Mouse (Mus musculus): Measurements from ENCODE around the gene Kazn.

Kazn gene

DNA sequence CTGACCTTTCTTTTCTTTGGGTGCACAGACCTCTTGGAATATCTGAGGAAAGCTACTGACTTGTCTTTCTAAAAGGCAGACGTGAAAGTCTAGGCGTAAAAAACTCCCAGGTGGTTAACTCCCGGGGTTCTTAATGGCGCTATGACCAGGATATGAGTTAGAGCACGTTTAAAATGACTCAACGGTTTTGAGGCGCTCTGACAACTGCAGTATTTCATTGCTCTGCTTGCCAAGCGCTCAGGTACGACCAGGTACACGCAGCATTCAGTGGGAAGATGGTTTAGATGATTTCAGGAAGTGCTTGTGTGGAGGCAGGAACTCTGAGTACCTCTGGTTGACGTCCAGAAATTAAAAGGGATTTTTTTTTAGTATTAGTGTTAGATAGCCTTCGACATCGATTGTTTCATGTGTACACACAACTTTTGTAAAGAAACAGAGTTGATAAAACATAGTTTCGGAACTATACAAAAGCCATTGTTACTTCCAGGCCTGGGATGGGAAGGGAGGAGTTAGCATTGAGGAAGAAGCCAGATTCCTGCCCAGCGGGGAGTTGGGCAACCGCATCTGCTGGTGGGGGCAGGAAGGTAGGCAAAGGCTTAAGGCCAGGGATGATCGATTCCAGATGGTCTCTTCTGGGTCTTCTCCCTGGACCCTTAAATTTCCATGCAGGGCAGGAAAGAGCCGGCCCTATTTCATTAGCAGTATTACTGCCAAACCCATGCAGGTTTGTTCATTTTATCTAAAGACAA lies 167.8 kb downstream of the Kazn start:
- no peak for DNase-seq

DNA sequence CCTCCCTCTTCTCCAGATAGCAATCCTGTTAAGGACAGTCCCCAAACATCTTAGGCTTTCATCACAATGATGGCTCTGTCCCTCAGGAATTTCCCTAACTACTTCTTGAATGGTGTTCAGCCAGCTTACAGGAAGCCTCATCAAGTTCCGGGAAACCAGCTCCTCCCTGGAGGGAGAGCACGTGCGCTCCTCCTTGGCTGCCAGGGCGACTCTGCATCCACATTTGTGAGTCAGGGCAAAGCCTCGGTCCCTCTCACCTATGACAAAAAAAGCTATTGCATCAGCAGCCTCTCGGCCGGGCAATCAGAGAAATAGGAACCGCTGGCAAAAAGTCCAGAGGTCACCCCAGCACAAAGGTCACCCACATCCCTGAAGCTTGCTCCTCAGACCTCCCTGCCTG lies 168.4 kb downstream of the Kazn start:
- peak; percentile 66 to 77 for DNase-seq

DNA sequence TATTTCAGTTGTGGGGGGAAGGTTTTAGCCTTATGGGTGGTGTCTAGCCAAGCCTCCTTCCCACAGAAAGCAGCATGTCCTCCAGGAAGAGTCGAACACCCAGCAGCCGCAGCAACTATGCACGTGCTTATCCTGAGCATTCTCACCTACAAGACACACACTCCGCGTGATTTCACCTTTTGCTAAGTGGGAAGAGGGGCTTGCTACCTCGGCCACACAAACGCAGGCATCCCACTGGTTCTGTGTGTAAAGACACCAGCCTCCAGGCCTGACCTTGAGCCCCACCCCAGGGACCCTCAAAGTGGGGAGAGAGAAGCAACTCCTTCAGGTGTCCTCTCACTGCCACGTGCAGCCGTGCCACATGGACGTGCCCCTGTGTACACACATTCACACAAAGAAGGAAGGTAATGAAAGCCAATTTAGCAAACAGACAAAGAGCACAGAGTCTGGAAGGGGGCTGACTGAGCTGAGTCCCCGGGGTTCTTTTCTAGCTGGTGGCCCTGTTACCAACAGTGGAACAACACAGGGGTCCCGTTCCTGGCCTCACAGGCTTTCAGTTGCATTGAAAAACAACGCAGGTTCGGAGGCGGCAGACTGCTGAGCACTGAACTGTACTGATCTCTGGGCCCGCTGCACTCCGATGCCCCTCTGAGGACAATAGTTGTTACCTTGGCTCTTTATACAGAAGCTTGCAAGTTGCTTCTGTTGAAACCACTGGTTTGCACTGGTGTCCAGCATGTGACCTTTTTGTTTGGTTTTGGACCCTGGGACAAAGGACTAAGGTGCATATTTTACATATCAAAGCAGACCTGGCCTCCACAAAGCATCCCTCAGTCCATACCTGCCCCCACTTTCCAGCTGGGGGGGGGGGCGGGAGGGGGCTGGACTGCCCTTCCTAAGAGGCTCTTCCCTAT lies 170.0 kb downstream of the Kazn start:
- no peak for DNase-seq

DNA sequence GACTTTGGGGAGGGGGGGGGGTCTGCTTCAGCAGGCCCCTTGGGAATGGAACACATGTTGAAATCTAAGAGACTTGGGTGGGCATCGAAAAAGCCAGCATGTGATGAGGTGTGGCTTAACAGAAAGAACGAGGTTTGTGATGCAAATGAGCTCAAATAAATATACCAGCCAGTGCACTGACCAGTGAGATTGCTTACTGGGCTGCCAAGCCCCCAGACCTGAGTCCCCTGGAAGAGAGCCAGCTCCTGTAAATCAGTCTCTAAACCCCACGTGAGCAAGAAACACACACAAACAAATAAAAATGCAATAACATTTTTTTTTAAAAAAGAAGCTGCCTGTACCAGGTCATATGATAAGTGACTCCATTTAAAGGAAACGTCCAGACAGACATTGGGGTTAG lies 172.6 kb downstream of the Kazn start:
- DNase-seq = no peak

- no peak for DNase-seq
Observed at GRCm38 (mm10) chr4:142065835-142066234, 173.4 kb downstream of the Kazn start.

- peak; percentile 56 to 66 for DNase-seq
Observed at GRCm38 (mm10) chr4:142065270-142065669, 173.9 kb downstream of the Kazn start.

- no peak for DNase-seq
Observed at GRCm38 (mm10) chr4:142064582-142065228, 174.5 kb downstream of the Kazn start.

GRCm38 (mm10) chr4:142063057-142063534 lies 176.1 kb downstream of the Kazn start:
- DNase-seq = peak; percentile 65 to 78

DNA sequence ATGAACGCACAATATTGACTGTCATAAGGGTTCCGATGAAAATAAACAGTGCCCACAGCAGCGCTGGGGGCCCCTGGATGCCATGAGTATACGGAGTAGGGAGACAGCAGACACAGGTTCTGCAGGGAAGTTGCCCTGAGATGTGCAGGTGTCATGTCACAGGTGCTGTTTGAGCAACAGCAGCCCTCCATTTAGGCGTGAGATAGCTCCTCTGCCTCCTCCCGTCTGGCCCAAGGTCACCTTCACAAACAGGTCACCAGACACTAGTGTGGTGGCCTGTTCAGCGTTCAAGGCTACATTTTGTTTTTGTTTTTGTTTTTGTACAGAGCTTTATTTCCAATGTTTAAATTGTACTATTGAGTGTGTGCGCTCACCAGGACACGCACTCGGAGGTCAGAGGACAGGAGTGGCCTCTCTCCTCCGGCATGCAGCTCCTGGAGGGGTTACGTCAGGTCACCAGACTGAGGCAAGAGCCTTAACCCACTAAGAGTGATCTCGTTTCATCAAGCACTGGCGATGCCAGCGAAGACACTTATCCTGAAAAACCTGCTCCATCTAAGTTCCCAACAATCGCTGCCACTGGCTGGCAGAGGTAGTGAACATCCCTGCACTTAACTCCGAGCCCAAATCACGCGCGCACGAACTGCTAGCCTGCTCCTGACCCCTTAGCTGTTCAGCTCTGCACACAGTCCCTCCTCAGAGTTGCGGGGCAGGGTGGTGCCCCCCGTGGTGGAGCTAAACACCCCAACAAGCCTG lies 177.5 kb downstream of the Kazn start:
- peak in 1 of 2 experiments; percentile 46 for DNase-seq

- DNase-seq = no peak
Observed at GRCm38 (mm10) chr4:142060455-142061378, 178.5 kb downstream of the Kazn start.

DNA sequence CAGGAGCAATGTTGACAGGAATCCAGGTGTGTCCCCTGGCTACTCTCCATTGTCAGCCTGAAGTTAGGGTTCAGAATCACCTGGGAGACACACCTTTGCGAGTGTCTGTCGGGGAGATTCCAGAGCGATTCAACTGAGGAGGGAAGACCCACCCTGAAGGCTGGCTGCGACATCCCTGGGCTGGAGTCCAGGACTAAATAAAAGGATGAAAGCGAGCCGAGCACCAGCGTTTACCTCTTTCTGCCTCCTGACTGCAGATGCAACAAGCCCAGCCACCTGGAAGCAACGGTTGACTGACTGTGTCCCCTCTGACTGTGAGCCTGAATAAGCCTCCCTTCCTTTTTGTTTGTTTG lies 179.4 kb downstream of the Kazn start:
- DNase-seq = no peak

DNA sequence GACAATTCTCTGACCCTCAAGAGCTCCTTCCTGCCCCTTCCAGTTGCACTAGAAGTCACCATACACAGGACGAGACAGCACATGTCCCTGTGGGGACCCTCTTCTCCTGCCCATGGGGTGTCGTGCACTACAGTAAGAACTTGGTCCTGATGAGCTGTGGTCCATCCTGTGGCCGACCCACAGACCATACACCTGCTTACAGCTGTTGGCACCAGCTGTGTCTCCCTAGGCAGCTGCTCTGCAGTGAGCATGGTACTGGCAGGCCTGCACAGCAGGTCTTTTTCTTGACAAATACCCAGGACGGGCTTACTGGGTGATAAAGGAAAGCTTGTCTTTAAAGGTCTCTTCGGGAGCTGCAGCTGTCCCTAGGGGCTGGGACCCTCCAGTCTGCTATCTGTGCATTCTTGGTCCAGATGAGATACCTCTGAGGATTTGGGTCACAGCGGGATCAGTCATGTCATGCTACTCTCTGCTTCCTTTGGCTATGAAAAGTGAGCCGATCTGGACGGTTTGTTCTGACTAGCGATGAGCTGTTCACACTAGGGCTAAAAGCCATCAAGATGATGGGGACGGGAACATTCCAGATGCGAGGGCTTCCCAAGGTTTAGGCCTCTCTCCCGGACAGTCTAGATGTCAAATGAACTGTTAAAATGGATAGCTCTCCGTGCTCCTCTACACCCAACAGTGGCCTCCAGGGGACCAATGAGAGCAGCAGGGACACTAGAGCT lies 179.9 kb downstream of the Kazn start:
- no peak for DNase-seq

- DNase-seq = no peak
Observed at GRCm38 (mm10) chr4:142057529-142058216, 181.5 kb downstream of the Kazn start.

GRCm38 (mm10) chr4:142055600-142055999 lies 183.6 kb downstream of the Kazn start:
- no peak for DNase-seq

- DNase-seq = no peak
Observed at GRCm38 (mm10) chr4:142054580-142054979, 184.6 kb downstream of the Kazn start.

- DNase-seq = no peak
Observed at GRCm38 (mm10) chr4:142053661-142054448, 185.3 kb downstream of the Kazn start.

DNA sequence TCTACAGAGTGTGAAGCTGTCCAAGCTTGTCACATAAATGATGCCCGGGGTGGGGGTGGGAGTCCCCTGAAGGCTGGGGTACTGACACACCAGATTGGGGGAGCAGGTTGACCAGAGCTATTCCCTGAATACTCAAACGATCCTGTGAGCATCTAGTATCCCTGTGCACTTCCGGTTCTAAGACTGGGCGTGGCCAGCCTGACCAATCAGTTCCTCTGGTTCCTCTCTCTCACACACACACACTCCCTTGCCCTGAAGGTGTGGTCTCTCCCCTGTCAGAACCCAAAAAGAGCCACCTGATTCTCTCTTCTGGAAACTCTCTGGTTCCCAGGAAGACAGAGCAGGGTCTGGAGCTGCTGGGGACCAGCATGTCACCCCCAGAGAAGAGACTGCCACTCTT lies 185.9 kb downstream of the Kazn start:
- no peak for DNase-seq

- DNase-seq = peak in 1 of 2 experiments; percentile 49
Observed at GRCm38 (mm10) chr4:142052391-142053132, 186.6 kb downstream of the Kazn start.
